Mouse (Mus musculus) CH12F3 (cell line): Measurements from ENCODE around the gene Plekhg5.

Source experiments
- in situ Hi-C: fragments of 300-500 bp; cut with MboI; formaldehyde crosslinking; loops from 2 replicates; pipeline ENCODE4 v1.14.3; 2020; ENCODE audit warnings: low sequenced_read_pairs

Gene Plekhg5

GRCm38 (mm10) chr4:152096927-152097326, 24.6 kb downstream of the Plekhg5 start:
- in situ Hi-C loops: no loop called here

GRCm38 (mm10) chr4:152097911-152098799, 25.9 kb downstream of the Plekhg5 start:
- in situ Hi-C loops: no loop called here

- in situ Hi-C loops: no loop called here
These were observed 28.2 kb downstream of the Plekhg5 start for GRCm38 (mm10) chr4:152100541-152100940.

- in situ Hi-C loops: no loop called here
These were observed 28.9 kb downstream of the Plekhg5 start for GRCm38 (mm10) chr4:152101081-152101653.

- in situ Hi-C loops: no loop called here
These were observed 29.6 kb downstream of the Plekhg5 start for GRCm38 (mm10) chr4:152101921-152102320.

GRCm38 (mm10) chr4:152103025-152103424, 30.7 kb downstream of the Plekhg5 start:
- in situ Hi-C loops: no loop called here

GRCm38 (mm10) chr4:152106746-152107145, 34.4 kb downstream of the Plekhg5 start:
- in situ Hi-C loops: no loop called here

- in situ Hi-C loops: no loop called here
These were observed 35.2 kb downstream of the Plekhg5 start for GRCm38 (mm10) chr4:152107493-152107892.

GRCm38 (mm10) chr4:152107971-152108509, 35.7 kb downstream of the Plekhg5 start:
- in situ Hi-C loops: no loop called here

- in situ Hi-C loops: no loop called here
These were observed 36.4 kb downstream of the Plekhg5 start for GRCm38 (mm10) chr4:152108673-152109072.

- in situ Hi-C loops: no loop called here
These were observed 37.2 kb downstream of the Plekhg5 start for GRCm38 (mm10) chr4:152109509-152109908.

- in situ Hi-C loops: no loop called here
These were observed 38.4 kb downstream of the Plekhg5 start for GRCm38 (mm10) chr4:152110689-152111088.

- in situ Hi-C loops: no loop called here
These were observed 40.0 kb downstream of the Plekhg5 start for GRCm38 (mm10) chr4:152112329-152112728.

- in situ Hi-C loops: no loop called here
These were observed 41.8 kb downstream of the Plekhg5 start for GRCm38 (mm10) chr4:152114080-152114479.

GRCm38 (mm10) chr4:152115921-152116612, 43.8 kb downstream of the Plekhg5 start, which contains the start of gene Tnfrsf25:
Gene Tnfrsf25 (plus strand): TSS chr4:152115934.
- in situ Hi-C loops: no loop called here

GRCm38 (mm10) chr4:152117538-152117937, 45.2 kb downstream of the Plekhg5 start:
- in situ Hi-C loops: no loop called here

- in situ Hi-C loops: no loop called here
These were observed 47.3 kb downstream of the Plekhg5 start for GRCm38 (mm10) chr4:152119396-152120292.

GRCm38 (mm10) chr4:152120311-152121182, 48.2 kb downstream of the Plekhg5 start:
- in situ Hi-C loops: no loop called here

- in situ Hi-C loops: no loop called here
These were observed 48.8 kb downstream of the Plekhg5 start for GRCm38 (mm10) chr4:152121183-152121505.
